Mouse (Mus musculus): ENCODE measurements around the gene Alg6.

DNA sequence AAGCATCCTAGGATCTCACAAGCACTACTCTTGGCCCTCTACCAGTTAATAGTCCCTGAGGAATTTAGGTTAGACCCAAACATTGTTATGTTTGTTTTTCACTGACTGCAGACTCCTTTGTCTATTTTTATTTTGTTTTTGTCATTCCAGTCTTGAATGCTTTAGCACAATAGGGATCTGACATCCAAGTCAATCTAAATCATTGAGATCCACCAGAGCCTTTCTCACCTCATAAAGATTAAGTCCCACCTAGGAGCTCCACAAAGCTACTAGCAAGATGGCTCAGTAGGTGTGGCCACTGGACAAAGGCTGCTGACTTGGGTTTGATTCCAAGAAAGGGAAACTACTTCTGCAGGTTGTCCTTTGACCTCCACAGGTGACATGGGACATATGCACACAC lies 40.3 kb upstream of the Alg6 start:
- TF ChIP-seq POLR2A (IDR thresholded peaks at IDR 0.05; ENCODE audit: low read depth, low read length) (no peak), CTCF (conservative IDR thresholded peaks at IDR 0.05; ENCODE audit: insufficient read depth, insufficient read length, low read depth, low read length) (no peak)
